Mouse (Mus musculus): Measurements from ENCODE around the gene Tex101. TPM values are rescaled to one million over a fixed set of nuclear protein-coding genes. Genes with fewer than 3 reads are reported as not detected.
"Not testable (repeated sequence)": the region's sequence is repeated elsewhere in the genome, so short reads cannot be mapped to it uniquely, and the experiment has no call there.

Tex101 gene
- polyA plus RNA-seq, 1 experiment from 2014 or later, result not detected

- Histone ChIP-seq H3K9me3 (no peaks in the 10 kb centered on the region), H3K9ac (no peak overlapping the region), H3K36me3 (no peaks in the 10 kb centered on the region), H3K4me1 (no peaks in the 10 kb centered on the region), H3K27ac (no peak overlapping the region), H3K27me3 (replicated peaks) (no peaks in the 10 kb centered on the region; the same call in 1 of the 2 replicates), H3K4me3 (peak overlapping the region; percentile 24), H3K4me2 (replicated peaks) (peak overlapping the region; percentile 60)
- peak; percentile 73 for ATAC-seq (ENCODE audit: low FRiP score, low read depth)
- WGBS, result 10% methylated on average over 33 of the region's 33 CpGs
Measured at GRCm38 (mm10) chr7:24628685-24629610, 47.5 kb downstream of the Tex101 start.

- Histone ChIP-seq H3K27ac (no peak overlapping the region), H3K9me3 (no peaks in the 10 kb centered on the region), H3K4me3 (no peak overlapping the region), H3K4me2 (replicated peaks) (no peak overlapping the region), H3K36me3 (no peaks in the 10 kb centered on the region), H3K27me3 (replicated peaks) (peaks cover 8% of the 10 kb centered on the region; the same call in 1 of the 2 replicates), H3K9ac (no peak overlapping the region), H3K4me1 (no peaks in the 10 kb centered on the region)
- ATAC-seq (ENCODE audit: low FRiP score, low read depth), result no peak
- WGBS, result 80% methylated on average over 6 of the region's 6 CpGs
Measured at GRCm38 (mm10) chr7:24622967-24623366, 53.5 kb downstream of the Tex101 start.

- H3K4me1 ChIP-seq, result no peaks in the 10 kb centered on the region
- 85% methylated on average over 3 of the region's 3 CpGs for WGBS
- no peak for ATAC-seq (ENCODE audit: low FRiP score, low read depth)
Measured at GRCm38 (mm10) chr7:24621193-24621592, 55.3 kb downstream of the Tex101 start.

GRCm38 (mm10) chr7:24619671-24620397 is 56.6 kb downstream of the Tex101 start:
- H3K27ac ChIP-seq, result no peak overlapping the region
- no peaks in the 10 kb centered on the region for H3K36me3 ChIP-seq
- no peak for ATAC-seq (ENCODE audit: low FRiP score, low read depth)
- 0 out of 2 replicates have a peak, but pooled peaks cover 8% of the 10 kb centered on the region for H3K27me3 ChIP-seq (replicated peaks)
- no peak overlapping the region for H3K4me2 ChIP-seq (replicated peaks)
- H3K4me1 ChIP-seq, result no peaks in the 10 kb centered on the region
- H3K4me3 ChIP-seq, result no peak overlapping the region
- no peaks in the 10 kb centered on the region for H3K9me3 ChIP-seq
- WGBS, result 50% methylated on average over 13 of the region's 13 CpGs
- H3K9ac ChIP-seq, result no peak overlapping the region

More at GRCm38 (mm10) chr7:24621193-24621592, 55.3 kb downstream of the Tex101 start:
- Histone ChIP-seq H3K27me3 (replicated peaks) (peaks cover 8% of the 10 kb centered on the region; the same call in 1 of the 2 replicates), H3K36me3 (no peaks in the 10 kb centered on the region), H3K4me3 (no peak overlapping the region), H3K27ac (no peak overlapping the region), H3K9ac (no peak overlapping the region), H3K4me2 (replicated peaks) (no peak overlapping the region), H3K9me3 (no peaks in the 10 kb centered on the region)

GRCm38 (mm10) chr7:24618374-24618773 is 58.1 kb downstream of the Tex101 start:
- WGBS, result 89% methylated on average over 8 of the region's 8 CpGs
- not testable (repeated sequence) for H3K4me1 ChIP-seq; H3K4me2 ChIP-seq (replicated peaks); H3K9ac ChIP-seq; ATAC-seq (ENCODE audit: low FRiP score, low read depth); H3K36me3 ChIP-seq; H3K4me3 ChIP-seq; H3K9me3 ChIP-seq; H3K27ac ChIP-seq
- peaks cover 15% of the 10 kb centered on the region for H3K27me3 ChIP-seq (replicated peaks)

Other genes with a start within 250 kb of the Tex101 start
- not detected in 2 replicates for gene Irgc1, start 224.4 kb downstream of the Tex101 start, polyA plus RNA-seq (2016; fragmentation: Nextera tagmentation; extraction: Ambion mirVana)
- gene Plaur, start 214.2 kb downstream of the Tex101 start, polyA plus RNA-seq (2016; fragmentation: Nextera tagmentation; extraction: Ambion mirVana), result 1.7 and 2.0 TPM in 2 replicates
- 42.8 and 60.0 TPM in 2 replicates for gene Cadm4, start 194.7 kb downstream of the Tex101 start, polyA plus RNA-seq (2016; fragmentation: Nextera tagmentation; extraction: Ambion mirVana)
- 172 and 176 TPM in 2 replicates for gene Zfp428, start 169.7 kb downstream of the Tex101 start, polyA plus RNA-seq (2016; fragmentation: Nextera tagmentation; extraction: Ambion mirVana)
- gene AC161166.1, start 164.2 kb downstream of the Tex101 start, polyA plus RNA-seq (2016; fragmentation: Nextera tagmentation; extraction: Ambion mirVana), result 1.2 and 1.5 TPM in 2 replicates
- 27.5 and 30.7 TPM in 2 replicates for gene Irgq, start 146.0 kb downstream of the Tex101 start, polyA plus RNA-seq (2016; fragmentation: Nextera tagmentation; extraction: Ambion mirVana)
- gene Pinlyp, start 130.6 kb downstream of the Tex101 start, polyA plus RNA-seq (2016; fragmentation: Nextera tagmentation; extraction: Ambion mirVana), result not detected in 2 replicates
- gene Xrcc1, start 130.4 kb downstream of the Tex101 start, polyA plus RNA-seq (2016; fragmentation: Nextera tagmentation; extraction: Ambion mirVana), result 83.4 and 89.8 TPM in 2 replicates
- gene Ethe1, start 89.1 kb downstream of the Tex101 start, polyA plus RNA-seq (2016; fragmentation: Nextera tagmentation; extraction: Ambion mirVana), result 17.2 and 18.7 TPM in 2 replicates
- gene Zfp575, start 89.0 kb downstream of the Tex101 start, polyA plus RNA-seq (2016; fragmentation: Nextera tagmentation; extraction: Ambion mirVana), result 4.3 and 4.5 TPM in 2 replicates
- not detected in 2 replicates for gene Phldb3, start 65.9 kb downstream of the Tex101 start, polyA plus RNA-seq (2016; fragmentation: Nextera tagmentation; extraction: Ambion mirVana)
- gene Lypd3, start 40.1 kb downstream of the Tex101 start, polyA plus RNA-seq (2016; fragmentation: Nextera tagmentation; extraction: Ambion mirVana), result 0.43 and 0.87 TPM in 2 replicates
- not detected in 2 replicates for gene BC049730, start 32.6 kb upstream of the Tex101 start, polyA plus RNA-seq (2016; fragmentation: Nextera tagmentation; extraction: Ambion mirVana)
- not detected in 2 replicates for gene Gm4763, start 50.2 kb upstream of the Tex101 start, polyA plus RNA-seq (2016; fragmentation: Nextera tagmentation; extraction: Ambion mirVana)
- 0.22 TPM in 1 of 2 replicates, not detected in the other for gene Cd177, start 83.6 kb upstream of the Tex101 start, polyA plus RNA-seq (2016; fragmentation: Nextera tagmentation; extraction: Ambion mirVana)
- not detected in 2 replicates for gene Ceacam10, start 100.5 kb upstream of the Tex101 start, polyA plus RNA-seq (2016; fragmentation: Nextera tagmentation; extraction: Ambion mirVana)
- gene Gm9844, start 185.5 kb upstream of the Tex101 start, polyA plus RNA-seq (2016; fragmentation: Nextera tagmentation; extraction: Ambion mirVana), result 25.0 and 27.5 TPM in 2 replicates
- gene Lypd4, start 193.3 kb upstream of the Tex101 start, polyA plus RNA-seq (2016; fragmentation: Nextera tagmentation; extraction: Ambion mirVana), result not detected in 2 replicates
- gene Dmrtc2, start 193.4 kb upstream of the Tex101 start, polyA plus RNA-seq (2016; fragmentation: Nextera tagmentation; extraction: Ambion mirVana), result not detected in 2 replicates
- gene Rps19, start 207.7 kb upstream of the Tex101 start, polyA plus RNA-seq (2016; fragmentation: Nextera tagmentation; extraction: Ambion mirVana), result 1,340 and 1,344 TPM in 2 replicates
- gene Cd79a, start 220.7 kb upstream of the Tex101 start, polyA plus RNA-seq (2016; fragmentation: Nextera tagmentation; extraction: Ambion mirVana), result 0.13 and 0.32 TPM in 2 replicates
- 84.4 and 89.5 TPM in 2 replicates for gene Arhgef1, start 226.2 kb upstream of the Tex101 start, polyA plus RNA-seq (2016; fragmentation: Nextera tagmentation; extraction: Ambion mirVana)